Mouse (Mus musculus) stomach, embryonic 16.5 days (tissue): ENCODE data around the gene Safb2. TPM values are rescaled to one million over a fixed set of nuclear protein-coding genes. Genes with fewer than 3 reads are reported as not detected.

Experiments used
- ATAC-seq: fragments of 200-750 bp; cut with Nextera tagmentation; 2 replicates; pipeline ENCODE4 v1.8.0; 2017; ENCODE audit warnings: moderate number of reproducible peaks, moderate TSS enrichment; ENCODE audit not compliant: insufficient read depth, low FRiP score
- H3K27ac ChIP-seq: fragments of 300-500 bp; sonication (generic); 2 replicates; pipeline ENCODE4 v1.5.1; 2014; ENCODE audit warnings: low read length
- H3K27me3 ChIP-seq: fragments of 300-500 bp; sonication (generic); 2 replicates; pipeline ENCODE4 v1.6.1; 2014; ENCODE audit warnings: low read length, control low read depth, mixed read lengths; ENCODE audit not compliant: control insufficient read depth, insufficient read depth
- H3K36me3 ChIP-seq: fragments of 300-500 bp; sonication (generic); 2 replicates; pipeline ENCODE4 v1.6.1; 2014; ENCODE audit warnings: low read length; ENCODE audit not compliant: control insufficient read depth, insufficient read depth
- H3K4me1 ChIP-seq: fragments of 300-500 bp; sonication (generic); 2 replicates; pipeline ENCODE4 v1.6.1; 2014; ENCODE audit warnings: low read length, control low read depth, mixed read lengths; ENCODE audit not compliant: control insufficient read depth, insufficient read depth
- H3K4me2 ChIP-seq: fragments of 300-500 bp; sonication (generic); 2 replicates; pipeline ENCODE4 v1.6.1; 2014; ENCODE audit warnings: low read depth, low read length, mixed read lengths
- H3K4me3 ChIP-seq: fragments of 300-500 bp; sonication (generic); replicated peaks from 2 replicates; pipeline ENCODE4 v1.5.1; 2014; ENCODE audit warnings: mild to moderate bottlenecking, low read length
- H3K9ac ChIP-seq: fragments of 300-500 bp; sonication (generic); 2 replicates; pipeline ENCODE4 v1.6.1; 2014; ENCODE audit warnings: low read length
- H3K9me3 ChIP-seq: fragments of 300-500 bp; sonication (generic); replicated peaks from 2 replicates; pipeline ENCODE4 v1.6.1; 2016; ENCODE audit warnings: low read length, control low read depth; ENCODE audit not compliant: control insufficient read depth
- WGBS: fragments of 180-500 bp; shearing (Covaris S2); extraction: QIAGEN DNeasy Blood & Tissue Kit; methylation state at CpG from one replicate; pipeline ENCODE4 v1.1.7; 2014; 5-methylcytosine and 5-hydroxymethylcytosine counted together
- polyA plus RNA-seq: library from polyadenylated mRNA; unstranded; fragments of >200 nt; fragmentation: Nextera tagmentation; extraction: Ambion mirVana; gene quantifications from 2 replicates; pipeline ENCODE4 v1.2.1, GENCODE M21; 2015

Safb2 gene
- polyA plus RNA-seq, 1 experiment from 2014 or later: 55.0 TPM

GRCm38 (mm10) chr17:56572939-56573338 is 11.4 kb downstream of the Safb2 start:
- Histone ChIP-seq H3K4me3 (no peak overlapping the region), H3K9ac (no peak overlapping the region), H3K27me3 (no peaks in the 10 kb centered on the region), H3K36me3 (peaks cover 43% of the 10 kb centered on the region), H3K27ac (0 out of 2 replicates have a peak overlapping the region, but pooled peaks have one; percentile 33), H3K4me2 (no peak overlapping the region), H3K9me3 (no peaks in the 10 kb centered on the region), H3K4me1 (no peaks in the 10 kb centered on the region)
- ATAC-seq: no peak
- WGBS: 86% methylated on average over 3 of the region's 3 CpGs

GRCm38 (mm10) chr17:56572154-56572553 is 12.2 kb downstream of the Safb2 start:
- no peak overlapping the region for H3K4me2 ChIP-seq
- H3K27me3 ChIP-seq: no peaks in the 10 kb centered on the region
- H3K4me3 ChIP-seq: no peak overlapping the region
- peaks cover 47% of the 10 kb centered on the region for H3K36me3 ChIP-seq
- ATAC-seq: peak; percentile 51; the same call in 1 of the 2 replicates
- 49% methylated on average over 1 of the region's 1 CpGs for WGBS
- H3K9ac ChIP-seq: no peak overlapping the region
- 0 out of 2 replicates have a peak overlapping the region, but pooled peaks have one; percentile 33 for H3K27ac ChIP-seq
- H3K9me3 ChIP-seq: no peaks in the 10 kb centered on the region
- no peaks in the 10 kb centered on the region for H3K4me1 ChIP-seq

- Histone ChIP-seq H3K36me3 (peaks cover 46% of the 10 kb centered on the region), H3K27ac (no peak overlapping the region), H3K4me2 (no peak overlapping the region), H3K9me3 (no peaks in the 10 kb centered on the region), H3K27me3 (no peaks in the 10 kb centered on the region), H3K4me1 (no peaks in the 10 kb centered on the region), H3K4me3 (no peak overlapping the region), H3K9ac (no peak overlapping the region)
- ATAC-seq: no peak
- 89% methylated on average over 4 of the region's 4 CpGs for WGBS
Observed at GRCm38 (mm10) chr17:56570287-56570686, 14.1 kb downstream of the Safb2 start.

- Histone ChIP-seq H3K4me2 (no peak overlapping the region), H3K4me1 (no peaks in the 10 kb centered on the region), H3K4me3 (no peak overlapping the region), H3K9me3 (no peaks in the 10 kb centered on the region), H3K27ac (no peak overlapping the region), H3K36me3 (peaks cover 55% of the 10 kb centered on the region), H3K27me3 (no peaks in the 10 kb centered on the region), H3K9ac (no peak overlapping the region)
- WGBS: 95% methylated on average over 4 of the region's 4 CpGs
- ATAC-seq: no peak
Observed at GRCm38 (mm10) chr17:56567370-56567769, 17.0 kb downstream of the Safb2 start.

- H3K9ac ChIP-seq: no peak overlapping the region
- H3K9me3 ChIP-seq: no peaks in the 10 kb centered on the region
- H3K4me2 ChIP-seq: no peak overlapping the region
- H3K27me3 ChIP-seq: no peaks in the 10 kb centered on the region
- no peak for ATAC-seq
- no peaks in the 10 kb centered on the region for H3K4me1 ChIP-seq
- H3K27ac ChIP-seq: no peak overlapping the region
- 90% methylated on average over 5 of the region's 5 CpGs for WGBS
- H3K36me3 ChIP-seq: peaks cover 57% of the 10 kb centered on the region
- H3K4me3 ChIP-seq: no peak overlapping the region
Observed at GRCm38 (mm10) chr17:56566918-56567317, 17.5 kb downstream of the Safb2 start.

GRCm38 (mm10) chr17:56566293-56566692 is 18.1 kb downstream of the Safb2 start:
- Histone ChIP-seq H3K9ac (no peak overlapping the region), H3K4me3 (no peak overlapping the region), H3K4me1 (no peaks in the 10 kb centered on the region), H3K27me3 (no peaks in the 10 kb centered on the region), H3K9me3 (no peaks in the 10 kb centered on the region), H3K27ac (no peak overlapping the region), H3K36me3 (peaks cover 60% of the 10 kb centered on the region), H3K4me2 (no peak overlapping the region)
- 90% methylated on average over 29 of the region's 29 CpGs for WGBS
- ATAC-seq: no peak

GRCm38 (mm10) chr17:56561866-56562265 is 22.5 kb downstream of the Safb2 start:
- H3K27ac ChIP-seq: no peak overlapping the region
- peaks cover 40% of the 10 kb centered on the region for H3K36me3 ChIP-seq
- ATAC-seq: no peak
- H3K9me3 ChIP-seq: no peaks in the 10 kb centered on the region
- H3K4me1 ChIP-seq: no peaks in the 10 kb centered on the region
- WGBS: 93% methylated on average over 2 of the region's 2 CpGs
- H3K9ac ChIP-seq: no peak overlapping the region
- no peak overlapping the region for H3K4me3 ChIP-seq
- no peak overlapping the region for H3K4me2 ChIP-seq
- H3K27me3 ChIP-seq: no peaks in the 10 kb centered on the region

- Histone ChIP-seq H3K4me3 (no peak overlapping the region), H3K9ac (no peak overlapping the region), H3K9me3 (no peaks in the 10 kb centered on the region), H3K27me3 (no peaks in the 10 kb centered on the region), H3K27ac (no peak overlapping the region), H3K4me2 (no peak overlapping the region), H3K36me3 (peaks cover 33% of the 10 kb centered on the region), H3K4me1 (no peaks in the 10 kb centered on the region)
- no peak for ATAC-seq
- WGBS: 58% methylated on average over 1 of the region's 1 CpGs
Observed at GRCm38 (mm10) chr17:56560131-56560530, 24.3 kb downstream of the Safb2 start.

- Histone ChIP-seq H3K9me3 (no peaks in the 10 kb centered on the region), H3K27ac (no peak overlapping the region), H3K4me1 (no peaks in the 10 kb centered on the region), H3K36me3 (peaks cover 28% of the 10 kb centered on the region), H3K4me2 (no peak overlapping the region), H3K9ac (no peak overlapping the region), H3K27me3 (no peaks in the 10 kb centered on the region), H3K4me3 (no peak overlapping the region)
- 76% methylated on average over 3 of the region's 3 CpGs for WGBS
- ATAC-seq: no peak
Observed at GRCm38 (mm10) chr17:56559386-56559785, 25.0 kb downstream of the Safb2 start.

GRCm38 (mm10) chr17:56558448-56558847 is 25.9 kb downstream of the Safb2 start:
- Histone ChIP-seq H3K27ac (no peak overlapping the region), H3K27me3 (no peaks in the 10 kb centered on the region), H3K9ac (no peak overlapping the region), H3K36me3 (peaks cover 22% of the 10 kb centered on the region), H3K4me2 (no peak overlapping the region), H3K4me1 (no peaks in the 10 kb centered on the region), H3K9me3 (no peaks in the 10 kb centered on the region), H3K4me3 (no peak overlapping the region)
- ATAC-seq: peak; percentile 6; the same call in 1 of the 2 replicates
- 18% methylated on average over 3 of the region's 3 CpGs for WGBS
